Mouse (Mus musculus): ENCODE measurements around the gene Tmem131. TPM values are rescaled to one million over a fixed set of nuclear protein-coding genes. Genes with fewer than 3 reads are reported as not detected.
A peak's percentile ranks its signal among the peaks of the same experiment; 100 is the strongest.

The Tmem131 gene
- polyA plus RNA-seq, 1 experiment, result 12.2 TPM

GRCm38 (mm10) chr1:36930911-36931310 lies 12.6 kb downstream of the Tmem131 start:
- no peak for TF ChIP-seq TCF3 (IDR thresholded peaks at IDR 0.05; ENCODE audit: insufficient read length, low read depth)
- no peak for TF ChIP-seq POLR2A (IDR thresholded peaks at IDR 0.05; ENCODE audit: insufficient read length, low read depth)
- no peak for TF ChIP-seq CEBPB (IDR thresholded peaks at IDR 0.05; ENCODE audit: insufficient read depth, poor library complexity, severe bottlenecking)
- TF ChIP-seq MAX (IDR thresholded peaks at IDR 0.05; ENCODE audit: low read depth), result no peak
- TF ChIP-seq TCF12 (IDR thresholded peaks at IDR 0.05; ENCODE audit: insufficient read depth, poor library complexity, severe bottlenecking), result no peak
- no peak for TF ChIP-seq E2F4 (IDR thresholded peaks at IDR 0.05; ENCODE audit: insufficient read depth)
- TF ChIP-seq MYOD1 (IDR thresholded peaks at IDR 0.05; ENCODE audit: control insufficient read depth in 1 of 3, insufficient read length in 2 of 3, low read depth in 2 of 3), result no peak
- TF ChIP-seq POLR2AphosphoS2 (IDR thresholded peaks at IDR 0.05; ENCODE audit: insufficient read length, low read depth), result no peak
- no peak for TF ChIP-seq SRF (IDR thresholded peaks at IDR 0.05; ENCODE audit: control insufficient read depth, insufficient read length, low read depth)
- no peak for TF ChIP-seq USF1 (IDR thresholded peaks at IDR 0.05; ENCODE audit: low read depth)
- TF ChIP-seq MYOG (IDR thresholded peaks at IDR 0.05; ENCODE audit: control insufficient read depth in 1 of 3, insufficient read depth in 1 of 3, insufficient read length in 2 of 3, low read depth in 2 of 3), result no peak
- TF ChIP-seq REST (IDR thresholded peaks at IDR 0.05; ENCODE audit: insufficient read depth, insufficient read length), result no peak
- no peak overlapping the region for H3K4me2 ChIP-seq (ENCODE audit: low read depth)
- no peak overlapping the region for H3ac ChIP-seq (ENCODE audit: control insufficient read depth, insufficient read length)
- H3K27me3 ChIP-seq (ENCODE audit: control insufficient read depth, insufficient read depth, insufficient read length), result no peaks in the 10 kb centered on the region
- no peak overlapping the region for H3K4me3 ChIP-seq
- H3K79me2 ChIP-seq (ENCODE audit: control insufficient read depth, insufficient read depth), result peaks cover 92% of the 10 kb centered on the region
- H3K36me3 ChIP-seq (ENCODE audit: control insufficient read depth, insufficient read depth), result no peaks in the 10 kb centered on the region

GRCm38 (mm10) chr1:36929996-36930395 lies 13.5 kb downstream of the Tmem131 start:
- H3K36me3 ChIP-seq (ENCODE audit: control insufficient read depth, insufficient read depth), result no peaks in the 10 kb centered on the region
- TF ChIP-seq E2F4 (IDR thresholded peaks at IDR 0.05; ENCODE audit: insufficient read depth), result no peak
- TF ChIP-seq MYOG (IDR thresholded peaks at IDR 0.05; ENCODE audit: control insufficient read depth in 1 of 3, insufficient read depth in 1 of 3, insufficient read length in 2 of 3, low read depth in 2 of 3), result no peak
- TF ChIP-seq CEBPB (IDR thresholded peaks at IDR 0.05; ENCODE audit: insufficient read depth, poor library complexity, severe bottlenecking), result no peak
- no peak for TF ChIP-seq TCF3 (IDR thresholded peaks at IDR 0.05; ENCODE audit: insufficient read length, low read depth)
- no peak for TF ChIP-seq USF1 (IDR thresholded peaks at IDR 0.05; ENCODE audit: low read depth)
- no peak for TF ChIP-seq REST (IDR thresholded peaks at IDR 0.05; ENCODE audit: insufficient read depth, insufficient read length)
- no peak for TF ChIP-seq MYOD1 (IDR thresholded peaks at IDR 0.05; ENCODE audit: control insufficient read depth in 1 of 3, insufficient read length in 2 of 3, low read depth in 2 of 3)
- TF ChIP-seq SRF (IDR thresholded peaks at IDR 0.05; ENCODE audit: control insufficient read depth, insufficient read length, low read depth), result no peak
- no peak for TF ChIP-seq MAX (IDR thresholded peaks at IDR 0.05; ENCODE audit: low read depth)
- no peak for TF ChIP-seq POLR2AphosphoS2 (IDR thresholded peaks at IDR 0.05; ENCODE audit: insufficient read length, low read depth)
- no peak for TF ChIP-seq TCF12 (IDR thresholded peaks at IDR 0.05; ENCODE audit: insufficient read depth, poor library complexity, severe bottlenecking)
- TF ChIP-seq POLR2A (IDR thresholded peaks at IDR 0.05; ENCODE audit: insufficient read length, low read depth), result no peak
- H3K4me2 ChIP-seq (ENCODE audit: low read depth), result no peak overlapping the region
- no peaks in the 10 kb centered on the region for H3K27me3 ChIP-seq (ENCODE audit: control insufficient read depth, insufficient read depth, insufficient read length)
- no peak overlapping the region for H3K4me3 ChIP-seq
- peaks cover 91% of the 10 kb centered on the region for H3K79me2 ChIP-seq (ENCODE audit: control insufficient read depth, insufficient read depth)
- no peak overlapping the region for H3ac ChIP-seq (ENCODE audit: control insufficient read depth, insufficient read length)

- no peaks in the 10 kb centered on the region for H3K27me3 ChIP-seq (ENCODE audit: control insufficient read depth, insufficient read depth, insufficient read length)
- H3ac ChIP-seq (ENCODE audit: control insufficient read depth, insufficient read length), result no peak overlapping the region
- no peak overlapping the region for H3K4me2 ChIP-seq (ENCODE audit: low read depth)
- H3K4me3 ChIP-seq, result no peak overlapping the region
- peaks cover 91% of the 10 kb centered on the region for H3K79me2 ChIP-seq (ENCODE audit: control insufficient read depth, insufficient read depth)
- H3K36me3 ChIP-seq (ENCODE audit: control insufficient read depth, insufficient read depth), result no peaks in the 10 kb centered on the region
- TF ChIP-seq MAX (IDR thresholded peaks at IDR 0.05; ENCODE audit: low read depth) (no peak), POLR2A (IDR thresholded peaks at IDR 0.05; ENCODE audit: insufficient read length, low read depth) (no peak), REST (IDR thresholded peaks at IDR 0.05; ENCODE audit: insufficient read depth, insufficient read length) (no peak), E2F4 (IDR thresholded peaks at IDR 0.05; ENCODE audit: insufficient read depth) (no peak)
These were observed 14.8 kb downstream of the Tmem131 start for GRCm38 (mm10) chr1:36928357-36929330.

- no peak overlapping the region for H3K4me3 ChIP-seq
- H3K27me3 ChIP-seq (ENCODE audit: control insufficient read depth, insufficient read depth, insufficient read length), result no peaks in the 10 kb centered on the region
- no peak overlapping the region for H3ac ChIP-seq (ENCODE audit: control insufficient read depth, insufficient read length)
- no peaks in the 10 kb centered on the region for H3K36me3 ChIP-seq (ENCODE audit: control insufficient read depth, insufficient read depth)
- H3K4me2 ChIP-seq (ENCODE audit: low read depth), result no peak overlapping the region
- TF ChIP-seq POLR2A (IDR thresholded peaks at IDR 0.05; ENCODE audit: insufficient read length, low read depth) (no peak), USF1 (IDR thresholded peaks at IDR 0.05; ENCODE audit: low read depth) (no peak)
- H3K79me2 ChIP-seq (ENCODE audit: control insufficient read depth, insufficient read depth), result peaks cover 85% of the 10 kb centered on the region
These were observed 15.9 kb downstream of the Tmem131 start for GRCm38 (mm10) chr1:36927569-36927968.

GRCm38 (mm10) chr1:36926738-36927137 lies 16.7 kb downstream of the Tmem131 start:
- Histone ChIP-seq H3K4me3 (no peak overlapping the region), H3K27me3 (ENCODE audit: control insufficient read depth, insufficient read depth, insufficient read length) (no peaks in the 10 kb centered on the region), H3K4me2 (ENCODE audit: low read depth) (no peak overlapping the region), H3K36me3 (ENCODE audit: control insufficient read depth, insufficient read depth) (no peaks in the 10 kb centered on the region), H3K79me2 (ENCODE audit: control insufficient read depth, insufficient read depth) (peaks cover 85% of the 10 kb centered on the region), H3ac (ENCODE audit: control insufficient read depth, insufficient read length) (no peak overlapping the region)
- TF ChIP-seq POLR2AphosphoS2 (IDR thresholded peaks at IDR 0.05; ENCODE audit: insufficient read length, low read depth) (no peak), USF1 (IDR thresholded peaks at IDR 0.05; ENCODE audit: low read depth) (no peak), POLR2A (IDR thresholded peaks at IDR 0.05; ENCODE audit: insufficient read length, low read depth) (no peak), MAX (IDR thresholded peaks at IDR 0.05; ENCODE audit: low read depth) (no peak), MYOG (IDR thresholded peaks at IDR 0.05; ENCODE audit: control insufficient read depth in 1 of 3, insufficient read depth in 1 of 3, insufficient read length in 2 of 3, low read depth in 2 of 3) (peak in 1 of 3 experiments; percentile 46), SRF (IDR thresholded peaks at IDR 0.05; ENCODE audit: control insufficient read depth, insufficient read length, low read depth) (no peak), MYOD1 (IDR thresholded peaks at IDR 0.05; ENCODE audit: control insufficient read depth in 1 of 3, insufficient read length in 2 of 3, low read depth in 2 of 3) (peak in 1 of 3 experiments; percentile 18), CEBPB (IDR thresholded peaks at IDR 0.05; ENCODE audit: insufficient read depth, poor library complexity, severe bottlenecking) (no peak), E2F4 (IDR thresholded peaks at IDR 0.05; ENCODE audit: insufficient read depth) (no peak), TCF12 (IDR thresholded peaks at IDR 0.05; ENCODE audit: insufficient read depth, poor library complexity, severe bottlenecking) (no peak), TCF3 (IDR thresholded peaks at IDR 0.05; ENCODE audit: insufficient read length, low read depth) (no peak), REST (IDR thresholded peaks at IDR 0.05; ENCODE audit: insufficient read depth, insufficient read length) (no peak)

Measured in myocyte (in vitro differentiated cells).